Mouse (Mus musculus): Measurements from ENCODE around the gene Ddc. TPM values are rescaled to one million over a fixed set of nuclear protein-coding genes. Genes with fewer than 3 reads are reported as not detected.
A peak's percentile ranks its signal among the peaks of the same experiment; 100 is the strongest.

Ddc gene
- polyA plus RNA-seq, 1 experiment from 2014 or later: 7.7 TPM

DNA sequence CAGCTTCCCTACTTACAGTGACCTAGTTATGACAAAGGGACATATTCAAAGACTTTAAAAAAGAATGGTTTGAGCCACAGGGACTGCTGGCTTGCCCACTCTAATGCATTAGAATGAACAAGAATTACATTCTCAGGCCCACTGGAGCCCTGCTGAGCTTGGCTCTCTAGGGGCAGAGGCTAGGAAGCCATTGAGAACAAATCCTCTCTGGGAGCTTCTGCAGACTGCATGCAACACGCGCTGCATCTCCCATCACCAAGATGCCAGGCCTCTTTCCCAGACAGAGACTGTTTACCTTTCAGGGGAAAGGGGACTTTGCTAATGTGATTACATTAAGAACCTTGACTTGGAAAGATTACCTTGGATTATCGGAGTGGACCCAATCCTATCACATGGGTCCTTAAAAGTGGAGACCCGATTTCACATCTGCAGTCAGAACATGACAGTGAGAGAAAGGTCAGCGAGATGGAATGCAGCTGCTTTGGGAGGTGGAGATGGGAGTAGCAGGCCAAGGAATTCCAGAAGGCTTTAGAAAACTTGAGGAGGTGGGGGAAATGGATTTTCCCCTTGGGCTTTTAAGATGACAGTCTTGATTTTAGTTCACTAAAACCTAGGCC, 26.6 kb downstream of the Ddc start:
- Histone ChIP-seq H3K4me1 (peaks cover 41% of the 10 kb centered on the region), H3K36me3 (replicated peaks) (no peaks in the 10 kb centered on the region), H3K27ac (no peak overlapping the region), H3K27me3 (0 out of 2 replicates have a peak, but pooled peaks cover 5% of the 10 kb centered on the region), H3K9me3 (no peaks in the 10 kb centered on the region), H3K4me3 (replicated peaks) (no peak overlapping the region), H3K4me2 (no peak overlapping the region), H3K9ac (no peak overlapping the region)
- WGBS: 31% methylated on average over 5 of the region's 5 CpGs
- ATAC-seq (ENCODE audit: low FRiP score): no peak

DNA sequence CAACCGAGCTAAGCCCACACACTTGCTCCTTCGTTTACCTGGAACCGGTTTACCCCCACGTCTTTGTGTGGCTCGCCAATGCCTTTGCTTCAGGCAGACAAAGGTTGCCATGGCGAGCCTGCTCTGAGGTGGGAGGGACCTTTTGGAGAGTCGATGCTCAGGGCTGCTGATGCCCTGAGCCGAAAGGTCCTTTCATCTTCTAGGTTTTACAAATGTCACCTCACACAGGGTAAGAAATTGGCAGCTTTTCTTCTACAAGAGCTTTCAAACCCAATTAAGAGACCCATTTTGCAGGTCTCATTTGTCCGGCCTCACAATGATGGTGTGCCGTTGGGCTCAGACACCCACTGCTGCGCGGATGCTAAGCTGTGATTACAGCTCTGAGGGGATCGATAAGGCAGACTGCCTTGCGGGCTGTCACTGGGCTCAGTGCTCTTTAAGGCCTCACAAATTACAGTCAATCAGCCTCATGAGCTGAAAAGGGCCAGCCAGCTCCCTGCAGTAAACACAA, 29.9 kb downstream of the Ddc start:
- H3K27ac ChIP-seq: peak overlapping the region; percentile 92
- no peaks in the 10 kb centered on the region for H3K36me3 ChIP-seq (replicated peaks)
- H3K4me1 ChIP-seq: peaks cover 30% of the 10 kb centered on the region
- peak overlapping the region; percentile 29; the same call in 1 of the 2 replicates for H3K9ac ChIP-seq
- 2% methylated on average over 14 of the region's 14 CpGs for WGBS
- H3K9me3 ChIP-seq: no peaks in the 10 kb centered on the region
- peak; percentile 93 for ATAC-seq (ENCODE audit: low FRiP score)
- peak overlapping the region; percentile 44 for H3K4me2 ChIP-seq
- peak overlapping the region; percentile 13 for H3K4me3 ChIP-seq (replicated peaks)
- no peaks in the 10 kb centered on the region for H3K27me3 ChIP-seq

DNA sequence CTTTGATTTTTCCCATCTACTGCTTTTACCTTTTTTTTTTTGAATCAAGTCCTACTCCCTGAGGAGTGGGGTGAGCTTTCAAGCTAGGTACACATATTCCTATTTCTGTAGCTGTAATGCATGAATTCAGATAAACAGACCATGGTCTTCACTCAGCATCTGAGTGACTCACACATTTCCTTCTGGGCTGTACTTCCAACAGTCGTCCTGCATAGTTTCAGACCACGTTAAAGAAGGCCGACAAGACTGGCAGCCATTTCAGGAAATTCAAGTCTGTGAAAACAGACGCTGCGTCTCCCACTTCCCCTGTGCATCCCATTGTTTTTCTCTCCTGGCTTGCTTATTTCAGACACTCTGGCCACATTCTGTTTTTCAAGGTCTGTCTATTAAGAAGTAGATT, 31.2 kb downstream of the Ddc start:
- Histone ChIP-seq H3K36me3 (replicated peaks) (no peaks in the 10 kb centered on the region), H3K4me2 (no peak overlapping the region), H3K27ac (peak overlapping the region; percentile 92), H3K4me1 (peaks cover 18% of the 10 kb centered on the region), H3K9ac (no peak overlapping the region), H3K9me3 (no peaks in the 10 kb centered on the region), H3K27me3 (no peaks in the 10 kb centered on the region), H3K4me3 (replicated peaks) (no peak overlapping the region)
- ATAC-seq (ENCODE audit: low FRiP score): no peak
- 89% methylated on average over 5 of the region's 5 CpGs for WGBS

DNA sequence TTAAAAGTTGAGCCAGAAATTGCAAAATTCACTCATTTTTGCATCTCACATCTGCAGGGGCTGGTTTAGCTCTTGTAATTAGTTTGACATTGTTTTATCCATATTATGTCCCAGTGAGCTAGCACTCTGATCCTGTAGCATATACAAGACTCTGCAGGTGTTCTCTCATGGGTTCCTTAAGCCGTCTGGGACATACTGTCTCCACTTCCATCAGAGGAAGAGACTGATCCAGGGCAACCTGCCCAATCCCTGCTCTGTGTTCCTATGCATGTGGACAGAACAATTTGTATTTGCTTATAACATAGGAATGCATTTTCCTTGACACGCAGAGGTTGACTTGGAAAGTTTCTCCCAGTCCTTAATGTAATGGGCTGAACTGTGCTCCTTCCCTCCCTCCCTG, 32.8 kb downstream of the Ddc start:
- Histone ChIP-seq H3K9ac (no peak overlapping the region), H3K27ac (no peak overlapping the region), H3K4me1 (peaks cover 11% of the 10 kb centered on the region), H3K4me2 (no peak overlapping the region), H3K36me3 (replicated peaks) (no peaks in the 10 kb centered on the region), H3K9me3 (no peaks in the 10 kb centered on the region), H3K27me3 (no peaks in the 10 kb centered on the region), H3K4me3 (replicated peaks) (no peak overlapping the region)
- 78% methylated on average over 2 of the region's 2 CpGs for WGBS
- ATAC-seq (ENCODE audit: low FRiP score): no peak

DNA sequence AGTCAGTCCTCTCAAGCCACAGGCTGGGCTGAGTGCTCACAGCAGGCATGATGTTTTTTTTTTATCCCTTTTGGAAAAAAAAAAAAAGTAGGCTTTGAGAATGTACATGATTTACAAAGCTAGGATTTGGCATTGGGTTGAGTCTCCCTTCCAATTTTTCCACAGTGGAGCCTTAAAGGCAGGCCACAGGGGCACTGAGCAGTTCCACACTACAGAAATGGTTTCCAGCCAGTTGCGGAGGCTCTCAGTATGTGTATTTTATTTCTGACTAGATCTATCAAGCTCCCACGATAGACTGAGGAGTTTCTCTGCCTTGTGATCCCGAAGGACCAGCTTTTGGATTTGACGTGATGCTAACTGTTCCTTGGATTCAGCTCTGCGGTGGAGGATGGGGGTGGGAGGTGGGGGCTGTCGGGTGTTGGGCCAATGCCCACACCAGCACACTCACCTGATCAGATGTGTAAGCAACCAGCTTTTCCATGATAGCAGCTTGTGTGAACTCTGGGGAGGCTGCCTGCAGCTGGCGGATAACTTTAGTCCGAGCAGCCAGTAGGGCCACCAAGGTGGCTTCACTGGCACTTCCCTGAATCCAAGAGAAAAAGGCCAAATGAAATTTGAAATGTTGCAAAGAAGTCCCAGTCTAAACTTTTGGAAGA, 33.4 kb downstream of the Ddc start:
- H3K27me3 ChIP-seq: no peaks in the 10 kb centered on the region
- peaks cover 11% of the 10 kb centered on the region for H3K4me1 ChIP-seq
- H3K9ac ChIP-seq: no peak overlapping the region
- 78% methylated on average over 8 of the region's 8 CpGs for WGBS
- H3K36me3 ChIP-seq (replicated peaks): no peaks in the 10 kb centered on the region
- H3K4me3 ChIP-seq (replicated peaks): no peak overlapping the region
- H3K9me3 ChIP-seq: no peaks in the 10 kb centered on the region
- H3K4me2 ChIP-seq: no peak overlapping the region
- ATAC-seq (ENCODE audit: low FRiP score): no peak
- H3K27ac ChIP-seq: no peak overlapping the region

DNA sequence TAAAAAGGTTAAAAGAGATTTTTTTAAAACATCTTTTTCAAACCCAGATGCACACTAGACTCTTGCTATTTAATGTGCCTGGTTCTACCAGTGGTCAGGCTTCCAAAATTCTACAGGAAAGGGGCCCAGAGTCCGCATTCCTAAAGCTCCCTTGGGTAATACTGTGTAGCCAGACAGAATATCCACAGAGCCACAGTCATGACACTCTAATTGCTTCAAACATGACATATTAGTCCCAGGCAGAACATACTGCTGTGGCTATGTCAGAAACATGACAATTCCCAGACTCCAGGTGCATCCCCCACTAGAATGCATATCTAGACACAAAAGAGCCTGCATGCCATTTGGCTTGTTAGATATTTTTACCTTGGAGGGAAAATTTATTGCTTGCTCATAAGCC, 35.4 kb downstream of the Ddc start:
- WGBS: 84% methylated on average over 1 of the region's 1 CpGs

DNA sequence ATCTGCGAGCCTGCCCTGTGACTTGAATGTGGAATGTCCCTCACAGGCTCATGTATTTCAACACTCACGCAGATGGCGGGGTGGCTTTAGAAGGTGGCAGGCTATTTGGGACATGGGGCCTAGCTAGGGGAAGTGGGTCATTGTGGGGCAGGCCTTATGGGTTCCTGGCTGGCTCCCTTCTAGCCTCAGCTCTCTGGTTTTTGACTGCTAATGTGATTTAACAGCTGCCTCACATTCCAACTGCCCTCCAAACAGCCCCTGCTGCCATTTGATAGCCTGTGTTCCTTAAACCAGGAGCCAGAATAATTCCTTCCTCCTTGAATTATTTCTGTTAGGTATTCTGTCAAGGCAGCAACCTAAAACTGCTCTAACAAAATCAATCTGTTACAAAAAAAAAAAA, 41.0 kb downstream of the Ddc start:
- H3K27ac ChIP-seq: no peak overlapping the region
- H3K9me3 ChIP-seq: peaks cover 3% of the 10 kb centered on the region; the same call in 1 of the 2 replicates
- WGBS: 89% methylated on average over 3 of the region's 3 CpGs
- H3K36me3 ChIP-seq (replicated peaks): no peaks in the 10 kb centered on the region
- no peak overlapping the region for H3K4me2 ChIP-seq
- no peak overlapping the region for H3K4me3 ChIP-seq (replicated peaks)
- no peak overlapping the region for H3K9ac ChIP-seq
- no peaks in the 10 kb centered on the region for H3K27me3 ChIP-seq
- H3K4me1 ChIP-seq: peaks cover 18% of the 10 kb centered on the region
- no peak for ATAC-seq (ENCODE audit: low FRiP score)

More for the DNA sequence above, 35.4 kb downstream of the Ddc start:
- no peak overlapping the region for H3K4me2 ChIP-seq
- no peaks in the 10 kb centered on the region for H3K4me1 ChIP-seq
- no peaks in the 10 kb centered on the region for H3K27me3 ChIP-seq
- H3K27ac ChIP-seq: no peak overlapping the region
- no peak for ATAC-seq (ENCODE audit: low FRiP score)
- no peaks in the 10 kb centered on the region for H3K9me3 ChIP-seq
- H3K9ac ChIP-seq: no peak overlapping the region
- H3K4me3 ChIP-seq (replicated peaks): no peak overlapping the region
- H3K36me3 ChIP-seq (replicated peaks): no peaks in the 10 kb centered on the region

DNA sequence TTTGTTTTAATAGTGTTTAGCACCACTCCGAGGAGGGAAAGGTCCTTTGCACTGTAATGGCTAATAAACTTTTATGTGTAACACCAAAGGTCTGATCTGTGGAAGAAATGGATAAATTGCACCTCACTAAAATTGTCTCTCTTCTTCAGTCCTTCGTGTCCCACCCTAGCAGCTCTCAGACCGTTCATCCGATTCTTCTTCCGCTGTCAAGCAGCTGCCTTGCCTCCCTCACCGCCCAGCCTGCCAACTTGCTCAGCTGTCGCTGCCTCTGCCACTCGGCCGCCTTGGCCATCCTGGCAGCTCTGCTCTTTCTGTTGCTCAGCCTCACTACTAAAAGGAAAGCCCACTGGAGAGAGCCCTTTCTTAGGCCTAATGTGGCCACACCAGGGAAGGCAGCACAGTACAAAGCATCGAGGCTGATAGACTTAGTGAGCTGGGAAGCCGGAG, 42.2 kb downstream of the Ddc start:
- no peaks in the 10 kb centered on the region for H3K27me3 ChIP-seq
- H3K4me3 ChIP-seq (replicated peaks): no peak overlapping the region
- 0 out of 2 replicates have a peak overlapping the region, but pooled peaks have one; percentile 33 for H3K9ac ChIP-seq
- H3K4me2 ChIP-seq: no peak overlapping the region; the same call in 1 of the 2 replicates
- H3K27ac ChIP-seq: peak overlapping the region; percentile 68
- 31% methylated on average over 11 of the region's 11 CpGs for WGBS
- H3K36me3 ChIP-seq (replicated peaks): no peaks in the 10 kb centered on the region
- H3K4me1 ChIP-seq: peaks cover 21% of the 10 kb centered on the region
- no peak for ATAC-seq (ENCODE audit: low FRiP score)
- peaks cover 3% of the 10 kb centered on the region; the same call in 1 of the 2 replicates for H3K9me3 ChIP-seq

DNA sequence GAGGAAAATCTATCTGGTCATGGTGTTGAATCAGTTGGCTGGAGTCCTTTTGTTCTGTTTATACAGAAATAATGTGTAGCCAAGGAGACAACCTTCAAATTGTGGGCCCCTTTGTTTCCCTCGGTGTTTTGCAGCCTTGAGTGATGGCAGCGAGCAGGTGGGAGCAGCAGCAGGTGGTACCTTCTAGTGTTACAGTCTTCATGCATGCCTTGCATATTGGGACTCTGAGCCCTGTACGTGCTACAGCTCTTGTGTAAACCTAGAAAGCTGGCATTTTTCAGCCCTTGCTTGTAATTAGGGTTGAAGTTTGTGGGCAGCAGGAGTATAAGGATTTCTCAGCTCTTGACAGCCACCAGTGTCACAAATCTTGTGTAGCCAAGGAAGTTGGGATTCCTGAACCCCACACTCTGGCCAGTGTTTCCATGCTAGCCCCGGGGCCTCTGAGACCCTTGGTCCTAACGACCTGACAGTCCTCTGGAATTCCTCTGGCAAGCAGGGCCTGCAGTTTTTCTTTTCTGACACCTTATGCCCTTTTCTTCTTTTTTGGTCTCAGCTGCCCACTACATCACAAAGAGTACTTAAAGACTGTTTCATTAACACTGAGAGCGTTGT, 42.8 kb downstream of the Ddc start:
- H3K4me2 ChIP-seq: no peak overlapping the region; the same call in 1 of the 2 replicates
- no peak overlapping the region for H3K9ac ChIP-seq
- H3K36me3 ChIP-seq (replicated peaks): no peaks in the 10 kb centered on the region
- WGBS: 22% methylated on average over 6 of the region's 6 CpGs
- no peaks in the 10 kb centered on the region for H3K27me3 ChIP-seq
- no peak overlapping the region for H3K4me3 ChIP-seq (replicated peaks)
- H3K9me3 ChIP-seq: peaks cover 3% of the 10 kb centered on the region; the same call in 1 of the 2 replicates
- ATAC-seq (ENCODE audit: low FRiP score): peak; percentile 54; the same call in 1 of the 2 replicates
- peak overlapping the region; percentile 68 for H3K27ac ChIP-seq
- H3K4me1 ChIP-seq: peaks cover 21% of the 10 kb centered on the region

DNA sequence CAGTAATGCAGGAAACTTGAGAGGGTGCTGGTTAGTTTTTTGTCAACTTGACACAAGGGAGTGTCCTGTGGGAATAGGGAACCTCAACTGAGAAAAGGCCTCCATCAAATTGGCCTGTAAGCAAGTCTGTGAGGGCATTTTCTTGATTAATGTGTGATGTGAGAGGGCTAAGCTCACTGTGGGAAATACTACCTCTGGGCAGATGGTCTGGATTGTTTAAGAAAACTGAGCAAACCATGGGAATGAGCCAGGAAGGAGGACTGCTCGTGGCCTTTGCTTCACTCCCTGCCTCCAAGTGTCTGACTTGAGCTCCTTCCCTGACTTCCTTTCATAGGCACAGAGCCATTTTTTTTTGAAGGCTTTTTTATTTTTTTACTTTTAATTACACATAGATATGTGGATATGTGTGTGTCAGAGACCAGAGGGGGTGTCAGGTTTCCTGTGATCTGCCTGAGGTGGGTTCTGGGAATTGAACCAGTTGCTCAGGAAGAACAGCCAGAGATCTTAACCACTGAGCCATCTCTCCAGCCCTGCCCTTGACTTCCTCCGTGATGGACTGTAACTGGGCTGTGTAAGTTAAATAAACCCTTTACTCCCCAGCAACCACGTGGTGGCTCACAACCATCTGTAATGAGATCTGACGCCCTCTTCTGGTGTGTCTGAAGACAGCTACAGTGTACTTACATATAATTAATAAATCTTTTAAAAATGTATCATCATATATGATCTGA, 44.0 kb downstream of the Ddc start:
- Histone ChIP-seq H3K9me3 (peaks cover 3% of the 10 kb centered on the region; the same call in 1 of the 2 replicates), H3K4me2 (no peak overlapping the region), H3K27me3 (no peaks in the 10 kb centered on the region), H3K27ac (peak overlapping the region; percentile 13; the same call in 1 of the 2 replicates), H3K4me1 (peaks cover 21% of the 10 kb centered on the region), H3K36me3 (replicated peaks) (no peaks in the 10 kb centered on the region), H3K4me3 (replicated peaks) (no peak overlapping the region), H3K9ac (no peak overlapping the region)
- no peak for ATAC-seq (ENCODE audit: low FRiP score)
- 71% methylated on average over 4 of the region's 4 CpGs for WGBS

DNA sequence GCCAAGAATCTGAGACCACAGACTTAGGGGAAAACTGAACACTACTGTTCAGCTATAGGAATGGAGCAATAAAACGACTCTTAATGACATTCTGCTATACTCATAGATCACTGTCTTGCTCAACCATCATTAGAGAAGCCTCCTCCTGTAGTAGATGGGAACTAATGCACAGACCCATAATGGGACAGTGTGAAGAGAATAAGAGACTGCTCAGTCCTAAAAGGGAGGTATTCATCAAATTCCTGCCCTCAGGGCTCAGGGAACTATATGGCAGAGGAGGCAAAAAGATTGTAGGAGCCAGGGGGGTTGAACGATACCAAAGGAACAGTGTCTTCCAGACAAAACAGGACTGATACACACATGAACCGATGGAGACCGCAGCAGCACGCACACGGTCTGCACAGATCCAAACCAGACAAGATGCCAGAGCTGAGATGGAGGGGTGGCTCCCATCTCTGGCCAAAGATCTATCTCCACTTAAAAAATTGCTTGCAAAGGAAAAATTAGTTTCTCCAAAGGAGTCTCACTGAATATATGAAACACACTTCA, 45.9 kb downstream of the Ddc start:
- WGBS: 72% methylated on average over 6 of the region's 6 CpGs

More for the DNA sequence above, 45.9 kb downstream of the Ddc start:
- Histone ChIP-seq H3K27me3 (no peaks in the 10 kb centered on the region), H3K9me3 (peaks cover 3% of the 10 kb centered on the region; the same call in 1 of the 2 replicates), H3K27ac (no peak overlapping the region), H3K4me2 (no peak overlapping the region), H3K36me3 (replicated peaks) (no peaks in the 10 kb centered on the region), H3K4me1 (peaks cover 21% of the 10 kb centered on the region), H3K4me3 (replicated peaks) (no peak overlapping the region), H3K9ac (no peak overlapping the region)
- ATAC-seq (ENCODE audit: low FRiP score): no peak
